Mouse (Mus musculus): ENCODE data around the gene Cdc42.

The Cdc42 gene

DNA sequence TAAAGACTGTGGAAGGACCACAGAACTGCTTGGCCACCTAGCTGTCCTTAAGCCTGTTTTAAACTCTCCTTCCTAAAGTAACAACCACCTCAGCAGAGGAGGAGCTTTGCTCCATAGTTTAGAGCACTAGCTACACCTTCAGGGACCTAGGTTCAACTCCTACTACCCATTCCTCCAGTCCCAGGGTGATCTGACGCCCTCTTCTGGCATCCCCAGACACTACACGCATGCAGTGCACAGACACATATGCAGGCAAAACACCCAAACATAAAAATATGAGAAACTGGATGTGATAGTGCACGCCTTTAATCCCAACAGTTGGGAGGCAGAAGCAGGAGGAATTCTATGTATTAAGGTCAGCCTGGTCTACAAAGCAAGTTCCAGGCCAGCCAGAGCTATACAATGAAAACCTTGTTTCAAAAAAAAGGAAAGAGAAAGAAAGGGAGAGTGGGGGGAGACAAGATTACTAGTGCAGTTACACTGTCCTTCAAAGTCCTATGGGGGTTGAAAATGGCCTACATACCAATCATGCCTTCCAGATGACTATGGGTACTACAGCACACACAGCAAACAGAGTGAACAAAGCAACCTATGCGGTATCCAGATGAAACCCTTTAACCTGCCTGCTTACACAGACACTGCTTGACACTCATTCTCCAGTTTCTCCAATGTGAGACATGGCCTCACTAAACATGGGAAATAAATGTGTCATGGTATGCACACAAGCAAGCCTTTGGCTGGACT is 41.3 kb downstream of the Cdc42 start:
- DNase-seq (ENCODE audit: low spot score), result no peak

DNA sequence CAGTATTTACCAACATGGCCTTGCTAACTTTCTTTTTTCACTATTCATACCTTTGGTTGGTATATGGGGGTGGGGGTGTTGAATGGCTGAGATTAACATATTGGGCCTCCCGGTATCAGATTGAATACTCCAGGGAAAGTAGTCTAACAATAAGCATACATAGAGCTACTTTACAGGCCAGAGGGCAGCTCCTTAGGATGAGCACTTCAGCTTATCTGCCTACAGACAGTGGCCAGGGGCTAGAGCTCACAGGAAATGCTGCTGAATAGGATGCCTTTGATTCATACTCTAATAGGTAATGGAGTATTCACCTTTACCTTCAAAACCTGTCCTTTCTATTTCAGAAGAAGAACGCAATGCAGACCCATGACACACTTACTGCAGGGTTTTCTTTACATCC is 42.5 kb downstream of the Cdc42 start:
- DNase-seq (ENCODE audit: low spot score), result no peak

DNA sequence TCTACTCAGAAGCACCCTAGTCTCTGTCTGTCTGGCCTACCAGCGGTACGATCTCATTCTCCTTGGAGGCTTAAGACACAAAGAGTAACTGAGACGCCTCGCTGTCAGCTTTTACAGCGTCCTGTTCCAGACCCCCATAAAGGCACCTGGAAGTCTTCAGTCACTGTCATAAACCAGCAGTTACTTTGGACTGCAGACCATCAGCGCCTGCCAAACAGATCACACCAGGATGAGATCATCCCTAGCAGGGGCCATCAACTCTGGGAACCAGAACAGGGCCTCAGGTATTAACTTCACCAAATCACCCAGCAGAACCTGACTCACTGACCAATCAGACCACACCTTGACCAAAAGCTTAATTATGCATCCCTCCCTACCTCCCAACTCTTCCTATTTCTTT is 43.0 kb downstream of the Cdc42 start:
- no peak for DNase-seq (ENCODE audit: low spot score)

DNA sequence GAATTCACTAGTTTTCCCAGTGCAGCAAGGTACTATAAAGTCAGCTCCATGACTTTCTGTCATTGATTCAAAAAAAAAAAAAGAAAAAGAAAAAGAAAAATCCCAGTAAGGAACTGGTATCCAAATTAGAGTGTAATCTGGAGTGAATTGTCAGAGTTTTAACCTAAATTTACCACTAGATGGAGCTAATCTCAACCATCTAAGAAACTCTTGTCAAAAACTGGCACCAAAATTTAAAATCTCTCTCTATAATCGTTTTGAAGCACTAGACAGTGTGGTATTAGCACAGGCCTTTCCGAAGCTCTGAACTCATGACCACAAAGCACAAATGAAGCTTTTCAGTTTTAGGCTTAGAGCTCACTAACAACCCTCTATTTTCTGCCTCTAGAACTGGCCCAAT is 44.0 kb downstream of the Cdc42 start:
- DNase-seq (ENCODE audit: low spot score), result no peak

DNA sequence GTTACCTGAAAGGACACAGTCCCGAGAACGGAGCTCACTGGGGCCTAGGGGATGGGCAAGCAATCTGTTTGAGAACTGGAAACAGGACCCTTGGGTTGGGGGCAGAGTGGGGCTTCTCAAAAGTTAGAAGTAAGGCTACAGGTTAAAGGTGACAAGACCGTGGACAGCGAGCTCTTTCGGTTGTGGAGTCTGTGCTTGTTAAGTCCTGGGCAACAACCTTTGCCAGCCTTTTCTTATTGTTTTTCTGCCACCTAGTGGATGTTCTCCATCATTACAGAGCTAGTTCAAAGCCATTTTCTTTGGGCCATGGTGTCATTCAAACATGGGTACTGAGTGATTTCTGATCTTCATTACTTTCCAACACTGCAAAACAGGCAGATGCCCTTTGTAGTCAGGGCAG is 49.1 kb downstream of the Cdc42 start:
- peak; percentile 49 for DNase-seq (ENCODE audit: low spot score)

DNA sequence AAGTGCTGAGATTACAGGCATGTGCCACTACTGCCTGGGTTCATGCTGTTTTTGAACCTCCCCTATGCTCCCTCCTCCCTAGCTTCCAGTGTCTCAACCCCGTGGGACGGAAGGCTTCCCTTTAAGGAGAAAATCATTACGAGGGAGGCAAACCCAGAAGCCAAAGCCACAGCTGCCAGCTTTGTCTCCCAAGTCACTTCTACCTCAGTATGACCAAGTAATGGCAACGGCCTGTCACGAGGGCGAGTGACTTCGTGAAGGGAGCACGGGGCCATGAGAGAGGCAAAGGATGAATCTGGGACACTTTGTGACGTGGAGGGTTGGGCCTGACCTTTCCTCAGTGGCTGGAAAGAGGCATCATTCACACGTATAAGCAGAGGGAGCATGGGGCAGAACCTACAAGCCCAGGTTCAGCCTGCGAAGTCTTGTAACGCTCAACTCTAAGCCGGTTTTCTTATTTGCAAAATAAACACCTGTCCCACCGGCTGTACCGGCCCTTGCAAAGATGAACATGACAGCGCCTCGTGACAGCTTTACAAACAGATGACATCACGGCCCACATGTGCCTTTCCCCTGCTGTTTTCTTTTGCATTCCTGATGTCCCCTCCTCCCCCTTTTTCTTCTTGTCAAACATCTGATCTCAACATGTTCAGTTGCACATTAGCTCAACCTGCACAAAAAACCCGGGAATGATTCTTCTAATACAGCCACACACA is 50.4 kb downstream of the Cdc42 start:
- no peak for DNase-seq (ENCODE audit: low spot score)

DNA sequence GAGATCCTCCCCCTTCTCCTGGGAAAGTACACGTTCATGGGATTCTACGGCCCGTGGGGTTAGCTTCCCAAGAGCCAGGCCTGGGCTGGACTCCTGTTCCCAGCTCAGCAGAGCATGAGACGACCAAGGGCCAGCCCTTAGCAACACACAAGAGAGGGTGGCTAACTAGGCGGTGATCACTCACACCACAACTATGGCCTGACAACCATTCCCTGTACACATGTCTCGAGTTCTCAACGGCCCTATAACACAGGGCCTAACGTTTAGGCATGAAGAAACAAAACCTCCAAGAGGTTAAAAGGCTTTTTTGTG is 51.0 kb downstream of the Cdc42 start:
- no peak for DNase-seq (ENCODE audit: low spot score)

DNA sequence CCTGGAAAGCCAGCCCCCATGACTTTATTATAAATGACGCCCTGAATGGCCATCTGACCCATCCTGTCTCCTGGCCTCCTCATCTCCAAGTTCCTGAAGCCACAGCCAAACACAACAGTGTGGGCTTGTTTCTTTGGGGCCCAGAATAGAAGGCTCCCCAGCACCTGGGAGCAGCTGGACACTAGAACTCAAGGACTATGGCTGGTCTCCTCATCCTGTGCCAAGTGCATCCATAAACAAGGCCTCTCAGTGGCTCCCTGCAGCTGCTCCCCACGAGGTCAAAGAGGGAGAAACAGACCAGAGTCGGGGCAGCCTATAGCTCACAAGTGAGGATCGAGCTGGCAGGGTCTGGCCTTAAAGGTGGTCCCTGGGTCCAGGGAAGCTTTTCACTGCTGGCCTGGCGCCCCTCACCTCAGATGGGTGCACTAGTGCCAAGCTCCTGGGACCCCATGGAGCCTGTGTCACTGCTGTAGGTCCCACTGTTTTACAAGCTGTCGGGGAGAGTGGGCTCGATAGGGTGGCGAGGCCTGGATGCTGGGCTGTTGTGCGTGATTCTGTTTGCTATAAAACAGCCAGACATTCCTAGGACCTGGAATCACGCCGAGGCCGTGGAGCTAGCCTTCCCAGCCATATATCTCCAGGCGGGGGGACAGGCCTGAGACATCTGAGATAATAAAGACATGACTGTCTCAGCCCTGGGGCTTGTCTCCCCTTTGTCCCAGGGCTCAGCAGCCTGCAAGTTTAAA is 51.5 kb downstream of the Cdc42 start:
- no peak for DNase-seq (ENCODE audit: low spot score)

DNA sequence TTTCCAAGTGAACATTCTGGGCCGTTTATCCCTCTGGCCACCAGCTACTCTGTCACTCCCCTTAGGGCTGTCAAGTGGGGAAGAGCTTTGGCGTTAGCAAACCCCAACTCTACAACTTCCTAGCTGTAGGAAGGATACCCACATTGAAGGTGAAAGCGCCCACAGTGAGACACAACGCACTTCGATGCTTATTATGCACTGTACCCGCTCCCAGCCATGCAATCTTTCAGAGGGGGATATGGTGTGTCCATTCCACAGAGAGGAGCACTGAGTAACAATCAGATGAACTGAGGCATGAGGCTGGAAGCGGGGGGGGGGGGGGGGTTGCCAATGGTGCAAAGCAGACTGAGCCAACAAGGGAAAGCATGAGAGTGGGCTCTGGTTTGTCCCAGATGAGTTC is 52.5 kb downstream of the Cdc42 start:
- no peak for DNase-seq (ENCODE audit: low spot score)

DNA sequence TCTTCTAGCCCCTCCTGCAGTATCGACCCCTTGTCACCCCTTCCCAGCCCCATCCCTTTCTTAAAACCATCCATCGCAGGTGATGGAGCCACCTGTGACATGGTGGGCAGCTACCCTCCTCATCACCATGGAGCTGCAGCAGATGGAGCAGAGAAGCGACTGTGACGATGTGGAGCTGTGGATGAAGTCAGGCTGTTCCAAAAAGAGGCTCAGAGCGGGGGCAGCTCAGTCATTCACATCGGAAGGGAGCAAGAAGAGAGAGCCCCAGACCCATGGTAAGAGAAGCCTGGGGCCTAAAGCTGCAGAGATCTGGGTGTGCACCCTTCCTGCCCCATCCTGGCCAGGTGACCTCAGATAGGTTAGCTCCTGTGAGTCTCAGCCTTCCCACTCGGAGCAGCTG is 53.4 kb downstream of the Cdc42 start:
- DNase-seq (ENCODE audit: low spot score), result no peak

DNA sequence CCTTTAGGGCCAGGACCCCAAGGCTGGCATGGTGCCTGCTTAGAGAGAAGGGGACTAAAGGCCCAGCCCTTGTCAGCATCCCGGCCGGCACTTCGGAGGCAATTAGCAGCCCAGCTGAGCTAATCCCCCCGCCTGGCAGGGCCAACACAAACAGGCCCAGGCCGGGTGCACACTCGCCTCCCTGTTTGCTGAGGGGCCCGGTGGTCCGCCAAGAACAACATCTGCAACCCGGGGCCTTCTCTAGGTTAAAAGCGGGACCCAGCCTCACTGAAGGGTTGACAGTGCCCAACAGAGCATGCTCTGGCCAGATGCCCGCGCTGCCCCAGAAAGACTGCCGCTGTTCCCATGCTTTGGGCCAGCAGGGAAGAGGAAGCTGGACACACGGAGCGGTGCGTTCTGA is 55.9 kb downstream of the Cdc42 start:
- DNase-seq (ENCODE audit: low spot score), result no peak

DNA sequence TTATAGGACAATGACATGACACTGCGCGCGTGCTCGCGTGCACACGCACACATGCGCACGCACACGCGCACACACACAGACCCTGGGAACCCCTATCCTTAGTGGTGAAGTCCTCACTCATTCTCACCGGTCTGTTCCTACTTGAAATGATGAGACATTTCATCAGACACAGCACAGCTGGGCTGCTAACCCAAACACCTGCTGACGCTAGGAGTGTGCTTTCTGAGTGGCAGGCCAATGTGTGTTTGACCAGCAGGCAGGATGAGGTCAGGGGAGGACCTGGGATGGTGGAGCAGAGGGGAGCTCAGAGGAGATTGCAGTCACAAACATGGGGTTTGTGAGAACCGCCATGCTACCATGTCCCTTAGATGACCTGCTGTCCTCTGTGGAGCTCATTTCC is 57.3 kb downstream of the Cdc42 start:
- DNase-seq (ENCODE audit: low spot score), result no peak

DNA sequence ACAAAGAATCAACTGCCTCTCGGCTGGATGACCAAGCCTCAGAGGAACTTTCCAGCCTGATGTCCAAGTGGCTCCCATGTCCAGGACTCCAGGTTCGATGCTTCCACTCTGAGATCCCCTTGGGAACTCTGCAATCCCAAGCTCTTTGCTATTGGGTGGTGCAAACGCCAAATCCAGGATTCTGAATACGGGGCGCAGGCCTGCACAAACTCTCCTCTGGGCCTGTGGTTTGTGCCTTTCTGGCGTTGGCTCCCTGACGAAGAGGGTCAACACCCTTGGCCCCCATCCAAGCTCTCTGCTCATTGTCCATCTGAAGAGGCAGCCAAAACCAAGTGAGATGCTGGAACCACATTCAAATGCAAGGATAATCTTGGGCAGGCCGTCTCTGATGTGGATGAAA is 59.1 kb downstream of the Cdc42 start:
- DNase-seq (ENCODE audit: low spot score), result no peak

DNA sequence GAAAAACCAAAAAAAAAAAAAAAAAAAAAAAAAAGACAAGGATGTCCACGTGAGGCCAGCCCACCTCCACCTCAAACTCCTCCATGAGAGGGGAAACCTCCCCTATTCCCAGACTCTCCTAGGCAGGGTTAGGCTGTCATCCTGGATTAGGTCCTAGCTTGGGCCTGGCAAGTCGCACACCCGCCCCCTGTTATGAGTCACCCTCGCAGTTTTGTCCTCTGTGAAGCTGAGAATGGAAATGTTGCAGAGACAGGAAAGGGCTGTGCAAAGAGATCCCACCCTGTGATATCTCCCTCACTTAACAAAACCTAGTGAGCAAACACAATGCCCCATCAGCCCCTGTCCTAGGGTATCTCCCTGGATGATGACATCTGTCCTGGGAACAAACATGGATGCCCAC is 59.9 kb downstream of the Cdc42 start:
- DNase-seq (ENCODE audit: low spot score), result no peak

DNA sequence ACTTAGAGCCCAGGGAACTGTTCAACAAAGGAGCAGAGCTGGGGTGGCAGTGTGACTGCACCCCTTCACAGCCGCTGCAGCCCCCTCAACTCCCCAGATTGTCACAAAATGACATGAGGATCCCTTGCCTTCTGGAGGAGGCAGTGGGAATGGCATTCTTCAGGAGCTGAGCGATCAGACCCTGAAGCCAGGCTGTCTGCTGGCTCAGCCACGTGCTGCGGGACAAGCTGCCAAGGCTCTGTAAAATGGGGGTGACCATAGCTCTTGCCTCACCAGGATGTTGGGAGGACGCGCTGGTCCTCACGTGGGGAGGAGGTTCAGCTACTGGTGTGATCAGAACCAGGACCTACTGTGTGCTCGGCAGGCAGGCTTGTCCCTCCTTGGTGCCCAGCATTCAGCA is 62.6 kb downstream of the Cdc42 start:
- no peak for DNase-seq (ENCODE audit: low spot score)

DNA sequence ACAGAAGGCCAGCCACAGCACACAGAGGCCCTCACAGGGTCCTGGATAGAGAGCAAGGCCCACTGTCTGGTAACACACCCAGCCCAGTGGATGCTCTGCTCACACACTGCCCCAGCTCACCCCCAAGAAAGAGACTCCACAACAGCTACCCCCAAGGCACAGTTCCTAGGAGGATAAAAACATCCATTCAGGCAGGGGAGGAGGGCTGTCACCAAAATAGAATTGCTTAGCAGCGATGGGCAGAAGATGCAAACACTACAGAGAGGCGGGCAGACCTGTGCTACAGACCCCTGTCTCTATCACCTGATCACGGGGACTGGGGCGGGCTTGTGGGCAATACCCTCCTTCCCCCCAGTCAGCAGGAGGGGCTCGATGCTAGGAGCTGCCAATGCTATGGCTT is 63.0 kb downstream of the Cdc42 start:
- DNase-seq (ENCODE audit: low spot score), result no peak

DNA sequence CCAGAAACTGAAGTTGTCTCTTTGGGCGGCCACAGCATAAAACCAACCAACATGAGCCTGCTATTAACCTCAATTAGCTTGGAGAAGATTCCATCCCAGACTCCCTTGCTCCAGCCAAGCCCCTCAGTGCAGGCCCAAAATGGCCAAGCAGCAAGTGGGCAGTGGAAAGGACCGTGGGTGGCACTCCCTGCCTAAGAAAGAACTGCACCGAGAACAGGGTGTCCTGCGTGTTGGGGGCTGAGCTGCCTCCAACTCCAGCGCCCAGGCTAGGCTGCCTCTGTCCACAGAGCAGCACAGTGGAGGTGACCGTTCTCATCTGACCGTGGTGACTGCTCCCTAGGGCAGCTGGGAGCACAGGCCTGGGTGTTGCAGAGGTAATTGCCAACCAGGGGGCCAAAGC is 63.5 kb downstream of the Cdc42 start:
- DNase-seq (ENCODE audit: low spot score), result no peak

DNA sequence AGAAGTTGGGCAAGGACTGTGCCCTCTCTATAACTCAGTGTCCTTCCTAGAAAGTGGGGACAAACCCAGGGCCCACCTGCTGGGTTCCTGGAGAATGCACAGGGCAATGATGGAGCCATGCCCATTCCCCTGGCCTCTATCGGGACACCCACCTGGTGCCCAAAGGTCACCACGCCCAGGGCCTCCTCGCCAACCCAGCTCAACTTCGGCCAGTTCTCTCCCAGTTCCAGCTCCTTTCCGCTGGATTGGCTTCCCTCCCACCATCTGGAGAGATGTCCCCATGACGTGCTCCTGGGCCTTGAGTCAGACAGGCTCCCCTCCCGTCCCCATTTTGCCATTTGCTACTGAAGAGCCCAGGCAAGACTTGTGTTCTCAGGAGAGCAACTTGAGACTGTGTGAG is 64.9 kb downstream of the Cdc42 start:
- no peak for DNase-seq (ENCODE audit: low spot score)

DNA sequence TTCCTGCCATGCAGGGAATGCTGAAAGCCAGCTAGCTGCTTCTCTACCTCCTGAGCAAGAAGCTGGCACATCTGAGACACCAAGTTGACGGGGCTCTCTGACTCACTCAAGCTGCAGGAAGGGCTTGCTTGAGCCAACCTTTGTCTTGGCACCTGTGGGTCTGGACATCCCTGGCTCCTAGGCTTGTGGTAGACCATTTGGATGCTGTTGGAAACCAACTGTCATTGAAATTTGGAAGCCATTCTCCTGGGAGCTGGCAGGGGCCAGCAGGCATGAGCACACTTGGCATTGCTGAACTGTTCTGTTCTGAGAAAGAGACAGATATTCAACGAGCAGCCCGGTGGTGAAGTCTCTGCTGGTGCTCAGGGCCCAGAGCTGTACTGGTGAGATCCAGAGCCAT is 67.3 kb downstream of the Cdc42 start:
- DNase-seq (ENCODE audit: low spot score), result no peak

DNA sequence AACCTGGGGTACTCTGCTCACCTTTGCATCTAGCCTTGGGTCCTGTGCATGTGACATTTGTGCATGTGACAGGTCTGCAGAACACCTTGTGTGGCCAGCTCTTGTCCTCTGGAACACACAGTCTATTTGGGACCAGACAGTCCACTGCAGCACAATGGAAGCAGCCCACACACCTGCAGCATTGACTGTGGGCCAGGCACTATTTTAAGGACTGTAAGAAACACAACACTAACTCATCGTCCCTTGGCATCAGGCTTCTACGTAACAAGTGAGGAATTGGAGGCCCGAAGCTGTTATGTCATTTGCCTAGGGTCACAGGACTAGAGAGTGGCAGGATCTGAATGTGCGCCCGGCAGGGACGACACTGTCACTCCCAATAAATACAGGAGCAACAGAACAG is 67.8 kb downstream of the Cdc42 start:
- DNase-seq (ENCODE audit: low spot score), result no peak

DNA sequence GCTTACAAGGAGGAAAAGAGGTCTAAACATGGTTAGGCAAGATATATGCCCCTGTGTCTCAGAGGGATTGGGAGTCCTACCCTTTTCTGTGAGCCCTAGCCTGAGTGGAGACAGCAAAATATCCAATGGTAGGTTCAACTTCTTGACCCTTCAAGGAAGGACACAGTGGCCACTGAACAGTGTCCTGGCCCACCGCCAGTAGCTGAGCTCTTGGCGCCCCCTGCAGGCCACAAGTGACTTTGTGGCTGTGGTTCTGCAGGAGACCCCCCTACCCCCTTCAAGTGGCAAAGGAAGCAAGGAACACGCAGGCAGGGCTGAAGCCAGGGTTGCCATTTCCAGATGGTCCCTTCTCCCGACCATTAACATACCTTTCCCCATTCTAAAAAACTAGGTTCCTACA is 69.7 kb downstream of the Cdc42 start:
- DNase-seq (ENCODE audit: low spot score), result no peak

DNA sequence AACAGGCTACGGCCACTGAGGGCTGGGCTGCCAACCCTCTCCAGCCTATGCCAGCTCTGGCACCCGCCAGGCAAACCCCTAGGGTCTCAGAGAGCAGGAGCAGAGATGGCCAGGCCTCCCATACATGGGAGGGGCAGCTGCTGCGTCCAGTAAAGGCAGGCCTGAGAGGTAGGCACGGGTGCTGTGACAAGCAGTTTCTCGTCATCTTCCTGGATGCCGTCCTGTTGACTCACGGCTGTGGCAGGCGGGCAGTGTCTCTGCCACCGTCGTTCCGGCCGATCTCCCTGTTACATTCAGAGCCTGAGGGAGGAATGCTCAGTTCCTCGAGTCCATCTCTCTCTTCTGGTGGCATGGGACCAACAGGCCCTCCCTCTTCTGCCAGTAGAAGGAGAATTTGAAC is 70.3 kb downstream of the Cdc42 start:
- DNase-seq (ENCODE audit: low spot score), result no peak

DNA sequence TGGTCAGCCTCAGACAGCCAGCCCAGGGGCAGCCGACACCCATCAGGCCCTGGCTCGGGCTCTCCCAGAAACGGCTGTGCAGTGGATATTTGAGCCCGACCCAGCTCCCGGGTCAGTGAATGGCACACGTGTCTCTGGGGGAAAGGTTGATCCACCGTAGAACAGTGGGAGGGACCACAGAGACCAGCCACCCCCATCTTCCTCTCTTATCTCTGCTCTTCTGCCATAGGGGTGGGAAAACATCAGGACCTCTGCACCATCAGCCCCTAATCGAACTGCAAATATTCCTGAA is 70.9 kb downstream of the Cdc42 start:
- no peak for DNase-seq (ENCODE audit: low spot score)
